Mouse (Mus musculus) midbrain, embryonic 10.5 days (tissue): Measurements from ENCODE around the gene Rps16. TPM values are rescaled to one million over a fixed set of nuclear protein-coding genes. Genes with fewer than 3 reads are reported as not detected.

Source experiments
- DNase-seq: peaks from one replicate; pipeline ENCODE4 v3.0.0-alpha.2; 2017; ENCODE audit warnings: low spot score
- H3K27ac ChIP-seq: fragments of 300-500 bp; sonication (generic); replicated peaks from 2 replicates; pipeline ENCODE4 v1.5.1; 2016; ENCODE audit warnings: mild to moderate bottlenecking
- H3K27me3 ChIP-seq: fragments of 300-500 bp; sonication (generic); 2 replicates; pipeline ENCODE4 v1.6.1; 2016; ENCODE audit warnings: low read depth, mild to moderate bottlenecking; ENCODE audit not compliant: poor library complexity, severe bottlenecking
- H3K36me3 ChIP-seq: fragments of 300-500 bp; sonication (generic); 2 replicates; pipeline ENCODE4 v1.6.1; 2016; ENCODE audit warnings: mild to moderate bottlenecking, moderate library complexity
- H3K4me1 ChIP-seq: fragments of 300-500 bp; sonication (generic); 2 replicates; pipeline ENCODE4 v1.6.1; 2016
- H3K4me3 ChIP-seq: fragments of 300-500 bp; sonication (generic); 2 replicates; pipeline ENCODE4 v1.5.1; 2016; ENCODE audit warnings: mild to moderate bottlenecking, moderate library complexity
- H3K9me3 ChIP-seq: fragments of 300-500 bp; sonication (generic); replicated peaks from 2 replicates; pipeline ENCODE4 v1.6.1; 2016; ENCODE audit warnings: mild to moderate bottlenecking
- WGBS: fragments of 180-500 bp; shearing (Covaris S2); methylation state at CpG from one replicate; pipeline ENCODE4 v1.1.7; 2016; 5-methylcytosine and 5-hydroxymethylcytosine counted together
- polyA plus RNA-seq: library from polyadenylated mRNA; unstranded; fragments of >200 nt; fragmentation: Nextera tagmentation; extraction: Ambion mirVana; gene quantifications from 2 replicates; pipeline ENCODE4 v1.2.1, GENCODE M21; 2016

Gene Rps16
- polyA plus RNA-seq, 1 experiment from 2014 or later = 912 TPM

- Histone ChIP-seq H3K4me3 (no peak overlapping the region), H3K4me1 (peaks cover 53% of the 10 kb centered on the region), H3K27ac (no peak overlapping the region), H3K27me3 (no peaks in the 10 kb centered on the region), H3K9me3 (no peaks in the 10 kb centered on the region), H3K36me3 (peaks cover 45% of the 10 kb centered on the region)
- DNase-seq = no peak
- WGBS = 90% methylated on average over 3 of the region's 3 CpGs
These were observed 3.7 kb downstream of the Rps16 start for GRCm38 (mm10) chr7:28354113-28354581.

DNA sequence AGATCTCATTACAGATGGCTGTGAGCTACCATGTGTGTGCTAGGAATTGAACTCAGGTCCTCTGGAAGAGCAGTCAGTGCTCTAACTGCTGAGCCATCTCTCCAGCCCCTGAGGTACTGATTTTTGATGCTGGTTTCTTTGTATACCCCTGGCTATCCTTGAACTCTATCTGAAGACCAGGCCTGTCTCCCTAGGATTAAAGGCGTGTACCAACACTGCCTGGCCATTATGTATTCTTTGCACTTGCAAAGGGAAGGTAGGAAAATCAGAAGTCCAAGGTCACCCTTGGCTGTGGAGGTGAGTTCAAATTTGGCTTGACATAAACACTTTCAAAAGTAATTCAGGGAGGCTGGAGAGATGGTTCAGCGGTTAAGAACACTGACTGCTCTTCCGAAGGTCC is 4.1 kb downstream of the Rps16 start:
- DNase-seq = no peak
- H3K27ac ChIP-seq = no peak overlapping the region
- peaks cover 53% of the 10 kb centered on the region for H3K4me1 ChIP-seq
- H3K36me3 ChIP-seq = peaks cover 49% of the 10 kb centered on the region
- no peaks in the 10 kb centered on the region for H3K27me3 ChIP-seq
- WGBS = 89% methylated on average over 3 of the region's 3 CpGs
- no peaks in the 10 kb centered on the region for H3K9me3 ChIP-seq
- H3K4me3 ChIP-seq = no peak overlapping the region

GRCm38 (mm10) chr7:28355221-28355620 is 4.8 kb downstream of the Rps16 start:
- 90% methylated on average over 3 of the region's 3 CpGs for WGBS
- no peak overlapping the region for H3K4me3 ChIP-seq
- H3K36me3 ChIP-seq = peaks cover 55% of the 10 kb centered on the region
- no peak overlapping the region for H3K27ac ChIP-seq
- H3K9me3 ChIP-seq = no peaks in the 10 kb centered on the region
- no peaks in the 10 kb centered on the region for H3K27me3 ChIP-seq
- peaks cover 50% of the 10 kb centered on the region for H3K4me1 ChIP-seq
- no peak for DNase-seq

DNA sequence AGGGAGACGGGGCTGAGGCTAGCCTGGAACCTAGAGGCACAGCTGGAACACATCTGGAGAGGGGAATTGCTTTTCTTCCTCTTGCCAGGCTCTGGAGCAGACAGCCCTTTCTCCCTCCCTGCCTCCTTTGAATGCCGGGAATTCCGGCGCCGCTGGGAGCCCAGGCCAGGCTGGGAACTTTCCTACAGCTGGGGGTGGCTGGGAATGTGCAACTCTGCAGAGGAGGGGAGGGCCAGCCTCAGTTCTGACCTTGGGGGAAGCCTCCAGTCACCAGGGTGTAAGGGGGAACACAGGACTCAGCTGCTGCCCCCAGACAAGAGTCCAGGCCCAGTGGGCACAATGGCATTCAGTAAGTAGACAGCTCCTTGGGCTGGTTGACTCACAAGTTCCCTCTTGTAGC is 6.5 kb downstream of the Rps16 start:
- peaks cover 68% of the 10 kb centered on the region for H3K36me3 ChIP-seq

DNA sequence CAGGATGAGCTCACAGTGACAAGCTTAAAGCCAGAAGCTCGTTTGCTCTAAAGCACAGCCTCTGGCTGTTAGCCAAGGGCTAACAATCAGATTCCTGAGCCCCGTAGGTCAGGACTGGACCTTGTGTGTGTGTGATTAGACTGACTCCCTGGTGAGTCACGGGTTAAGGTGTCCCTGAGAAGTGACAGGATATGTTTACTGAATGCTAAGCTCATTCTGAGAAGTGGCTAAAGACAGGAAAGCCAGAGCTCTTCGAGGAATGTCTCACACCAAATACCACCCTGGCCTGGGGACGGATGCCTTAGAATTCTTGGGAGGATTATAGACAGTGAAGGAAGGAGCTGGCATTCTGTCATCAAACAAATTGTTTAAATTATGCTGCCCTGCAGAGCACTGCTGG is 7.5 kb downstream of the Rps16 start:
- no peaks in the 10 kb centered on the region for H3K27me3 ChIP-seq
- DNase-seq = no peak
- peaks cover 7% of the 10 kb centered on the region for H3K9me3 ChIP-seq
- peak overlapping the region; percentile 29 for H3K4me3 ChIP-seq
- H3K4me1 ChIP-seq = peaks cover 37% of the 10 kb centered on the region
- peaks cover 68% of the 10 kb centered on the region for H3K36me3 ChIP-seq
- peak overlapping the region; percentile 74 for H3K27ac ChIP-seq
- 5% methylated on average over 5 of the region's 5 CpGs for WGBS

More for the DNA sequence above, 6.5 kb downstream of the Rps16 start:
- Histone ChIP-seq H3K4me3 (peak overlapping the region; percentile 7; the same call in 1 of the 2 replicates), H3K9me3 (peaks cover 6% of the 10 kb centered on the region), H3K27me3 (no peaks in the 10 kb centered on the region), H3K27ac (peak overlapping the region; percentile 74), H3K4me1 (peaks cover 40% of the 10 kb centered on the region)
- peak; percentile 62 for DNase-seq
- 1% methylated on average over 4 of the region's 5 CpGs for WGBS

DNA sequence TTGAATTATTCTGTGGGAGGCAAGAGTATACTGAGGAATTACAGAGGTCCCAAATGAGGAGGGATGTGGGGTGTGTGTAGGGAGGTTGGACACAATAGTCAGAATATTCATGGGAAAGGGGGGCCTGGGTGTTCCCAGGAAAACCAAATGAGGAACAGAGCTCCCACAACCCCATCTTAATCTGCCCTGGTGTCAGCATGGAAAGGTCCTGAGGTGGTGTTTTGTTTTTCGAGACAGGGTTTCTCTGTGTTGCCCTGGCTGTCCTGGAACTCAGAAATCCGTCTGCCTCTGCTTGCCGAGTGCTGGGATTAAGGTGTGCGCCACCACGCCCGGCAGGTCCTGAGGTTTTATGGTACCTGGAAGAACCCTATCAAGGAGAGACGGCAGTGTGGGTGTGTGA is 8.0 kb downstream of the Rps16 start:
- Histone ChIP-seq H3K36me3 (peaks cover 68% of the 10 kb centered on the region), H3K4me1 (peaks cover 37% of the 10 kb centered on the region), H3K9me3 (peaks cover 7% of the 10 kb centered on the region), H3K27me3 (no peaks in the 10 kb centered on the region), H3K4me3 (peak overlapping the region; percentile 29; the same call in 1 of the 2 replicates), H3K27ac (peak overlapping the region; percentile 74)
- 54% methylated on average over 7 of the region's 7 CpGs for WGBS
- DNase-seq = no peak

DNA sequence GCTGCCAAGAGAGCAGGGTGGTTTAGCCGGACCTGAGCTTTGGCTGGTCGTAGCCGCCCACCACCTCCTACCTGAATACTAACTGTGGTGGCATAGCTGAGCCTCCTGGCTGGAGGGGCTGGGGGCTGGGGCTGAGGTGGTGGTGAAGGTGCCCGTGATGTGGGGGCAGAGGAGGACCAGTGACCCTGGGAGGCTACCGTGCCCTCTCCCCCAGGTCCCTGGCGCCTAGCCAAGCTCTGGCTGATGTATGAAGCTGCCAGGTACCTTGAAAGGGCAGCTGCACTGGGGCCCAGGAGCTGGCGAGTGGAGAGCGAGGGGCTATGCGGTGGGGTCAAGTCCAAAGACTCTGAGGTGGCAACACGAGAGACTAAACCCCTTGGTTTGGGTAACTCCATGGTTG is 9.4 kb downstream of the Rps16 start:
- peaks cover 68% of the 10 kb centered on the region for H3K36me3 ChIP-seq
- 0 out of 2 replicates have a peak overlapping the region, but pooled peaks have one; percentile 11 for H3K4me3 ChIP-seq

GRCm38 (mm10) chr7:28360291-28360690 is 9.8 kb downstream of the Rps16 start:
- H3K36me3 ChIP-seq = peaks cover 68% of the 10 kb centered on the region

More for the DNA sequence above, 9.4 kb downstream of the Rps16 start:
- WGBS = 94% methylated on average over 10 of the region's 10 CpGs
- H3K27me3 ChIP-seq = no peaks in the 10 kb centered on the region
- no peak for DNase-seq
- peaks cover 37% of the 10 kb centered on the region for H3K4me1 ChIP-seq
- H3K27ac ChIP-seq = no peak overlapping the region
- peaks cover 7% of the 10 kb centered on the region for H3K9me3 ChIP-seq

DNA sequence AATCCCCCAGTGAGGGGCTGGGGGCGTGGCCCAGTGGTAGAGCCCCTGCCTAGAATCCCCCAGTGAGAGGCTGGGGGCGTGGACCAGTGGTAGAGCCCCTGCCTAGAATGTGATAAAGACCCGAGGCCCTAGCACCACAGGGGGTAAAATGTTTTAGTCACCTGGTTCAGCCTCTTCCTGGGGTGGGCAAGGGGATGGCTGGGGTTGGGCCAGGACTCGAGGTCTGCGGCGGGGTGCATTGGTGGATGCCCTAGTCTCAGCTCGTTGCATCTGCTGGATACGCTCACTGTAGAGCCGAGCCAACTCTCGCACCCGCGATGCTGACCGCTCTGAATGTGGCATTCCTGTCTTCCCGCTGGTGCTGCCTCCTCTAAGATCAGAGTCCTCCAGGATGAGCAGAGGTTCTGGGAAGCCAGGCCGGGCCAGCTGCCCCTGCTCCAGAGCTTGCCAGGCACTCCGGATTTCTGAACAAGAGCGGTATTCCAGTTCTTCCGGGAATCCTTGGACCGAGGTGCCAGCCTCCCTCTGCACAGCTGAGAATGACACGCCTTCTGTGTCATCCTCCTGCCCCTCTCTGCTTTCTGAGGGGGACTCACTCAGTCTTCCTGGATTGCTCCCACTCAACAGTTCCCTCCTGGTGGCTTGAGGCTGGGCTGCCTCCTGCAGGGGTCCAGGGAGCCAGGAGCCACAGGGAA is 11.3 kb downstream of the Rps16 start:
- no peak overlapping the region for H3K27ac ChIP-seq
- H3K4me1 ChIP-seq = peaks cover 31% of the 10 kb centered on the region
- 96% methylated on average over 20 of the region's 20 CpGs for WGBS
- no peak overlapping the region for H3K4me3 ChIP-seq
- peaks cover 7% of the 10 kb centered on the region for H3K9me3 ChIP-seq
- peaks cover 81% of the 10 kb centered on the region for H3K36me3 ChIP-seq
- DNase-seq = no peak
- no peaks in the 10 kb centered on the region for H3K27me3 ChIP-seq

More at GRCm38 (mm10) chr7:28360291-28360690, 9.8 kb downstream of the Rps16 start:
- 93% methylated on average over 6 of the region's 6 CpGs for WGBS
- Histone ChIP-seq H3K27me3 (no peaks in the 10 kb centered on the region), H3K27ac (no peak overlapping the region), H3K4me1 (peaks cover 37% of the 10 kb centered on the region), H3K9me3 (peaks cover 7% of the 10 kb centered on the region), H3K4me3 (0 out of 2 replicates have a peak overlapping the region, but pooled peaks have one; percentile 11)
- no peak for DNase-seq

- 88% methylated on average over 16 of the region's 16 CpGs for whole genome bisulfite sequencing
- Histone ChIP-seq H3K4me3 (no peak overlapping the region), H3K36me3 (peaks cover 89% of the 10 kb centered on the region)
These were observed 12.1 kb downstream of the Rps16 start for GRCm38 (mm10) chr7:28362441-28363060.

GRCm38 (mm10) chr7:28367663-28368275 is 17.3 kb downstream of the Rps16 start:
- no peak for DNase-seq
- H3K27me3 ChIP-seq = no peaks in the 10 kb centered on the region
- 93% methylated on average over 16 of the region's 16 CpGs for WGBS
- H3K4me1 ChIP-seq = peaks cover 27% of the 10 kb centered on the region
- 0 out of 2 replicates have a peak overlapping the region, but pooled peaks have one; percentile 6 for H3K4me3 ChIP-seq
- peaks cover 79% of the 10 kb centered on the region for H3K36me3 ChIP-seq
- H3K27ac ChIP-seq = no peak overlapping the region
- H3K9me3 ChIP-seq = no peaks in the 10 kb centered on the region

More at GRCm38 (mm10) chr7:28362441-28363060, 12.1 kb downstream of the Rps16 start:
- no peak for DNase-seq
- Histone ChIP-seq H3K4me1 (peaks cover 24% of the 10 kb centered on the region), H3K27me3 (no peaks in the 10 kb centered on the region), H3K27ac (no peak overlapping the region), H3K9me3 (peaks cover 7% of the 10 kb centered on the region)

- peaks cover 73% of the 10 kb centered on the region for H3K36me3 ChIP-seq
- H3K9me3 ChIP-seq = no peaks in the 10 kb centered on the region
- no peak for DNase-seq
- no peaks in the 10 kb centered on the region for H3K27me3 ChIP-seq
- peaks cover 27% of the 10 kb centered on the region for H3K4me1 ChIP-seq
- no peak overlapping the region for H3K4me3 ChIP-seq
- 88% methylated on average over 16 of the region's 16 CpGs for WGBS
- H3K27ac ChIP-seq = no peak overlapping the region
These were observed 17.9 kb downstream of the Rps16 start for GRCm38 (mm10) chr7:28368276-28368920.
